Mouse (Mus musculus) inflammation-experienced regulatory T-cells, adult 16 weeks (primary cell): Measurements from ENCODE around the gene Olfr401. TPM values are rescaled to one million over a fixed set of nuclear protein-coding genes. Genes with fewer than 3 reads are reported as not detected.

ENCODE experiments used
- polyA plus RNA-seq: library from polyadenylated mRNA; unstranded; fragments of 100-300 nt; shearing (Covaris generic); gene quantifications from one replicate; pipeline ENCODE4 v1.2.1, GENCODE M21; 2017

Olfr401 gene
- not detected for polyA plus RNA-seq

DNA sequence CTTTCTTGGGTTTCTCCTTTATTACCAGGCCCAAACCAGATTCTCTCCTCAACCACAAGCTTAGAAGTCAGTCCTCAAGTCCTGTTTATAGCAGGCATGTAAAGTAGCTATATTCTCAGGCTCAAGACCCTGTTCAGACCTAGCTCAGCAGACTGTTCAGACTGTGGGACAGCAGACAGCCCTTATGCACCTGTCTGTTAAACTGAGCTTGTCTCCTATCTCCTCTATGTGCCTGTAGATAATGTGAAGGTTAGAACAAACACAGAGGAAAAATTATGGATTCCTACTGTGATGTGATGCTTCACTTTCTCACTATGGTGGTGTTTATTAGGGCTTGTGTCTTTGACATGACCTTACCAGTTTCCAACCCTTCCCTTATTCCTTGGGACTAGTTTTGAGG is at the start of gene Olfr401:
TSS of gene Olfr401 (plus strand) at position 301 of the 400 bp plus-strand sequence.

GRCm38 (mm10) chr11:74069655-74070054 is 43.9 kb upstream of the Olfr401 start, which contains the start of gene Zfp616:
Gene Zfp616 (plus strand): TSS chr11:74069955.

GRCm38 (mm10) chr11:74153229-74153628 is 39.7 kb downstream of the Olfr401 start, which contains the start of gene Olfr402:
Gene Olfr402 (plus strand): TSS chr11:74153529.

Other genes starting within 250 kb of the Olfr401 start
- gene Olfr394, start 222.9 kb upstream of the Olfr401 start, polyA plus RNA-seq, result not detected
- gene Olfr395, start 204.4 kb upstream of the Olfr401 start, polyA plus RNA-seq, result not detected
- gene Olfr23, start 177.0 kb upstream of the Olfr401 start, polyA plus RNA-seq, result not detected
- not detected for gene Olfr397, start 152.9 kb upstream of the Olfr401 start, polyA plus RNA-seq
- 0.06 TPM for gene Olfr398, start 123.3 kb upstream of the Olfr401 start, polyA plus RNA-seq
- gene Olfr139, start 57.2 kb upstream of the Olfr401 start, polyA plus RNA-seq, result not detected
- gene Olfr399, start 57.1 kb upstream of the Olfr401 start, polyA plus RNA-seq, result not detected
- not detected for gene Zfp616, start 43.8 kb upstream of the Olfr401 start, polyA plus RNA-seq
- gene Olfr402, start 39.8 kb downstream of the Olfr401 start, polyA plus RNA-seq, result not detected
- not detected for gene Olfr403, start 72.5 kb downstream of the Olfr401 start, polyA plus RNA-seq
- gene Olfr43, start 97.7 kb downstream of the Olfr401 start, polyA plus RNA-seq, result not detected
- not detected for gene Olfr406, start 146.1 kb downstream of the Olfr401 start, polyA plus RNA-seq
- gene Olfr59, start 170.0 kb downstream of the Olfr401 start, polyA plus RNA-seq, result not detected
- gene Olfr410, start 224.3 kb downstream of the Olfr401 start, polyA plus RNA-seq, result not detected
- not detected for gene Olfr411, start 238.9 kb downstream of the Olfr401 start, polyA plus RNA-seq
- not detected for gene Olfr412, start 248.4 kb downstream of the Olfr401 start, polyA plus RNA-seq